Mouse (Mus musculus) monocyte, adult 5-6 weeks (primary cell): Measurements from ENCODE around the gene Clasp1. TPM values are rescaled to one million over a fixed set of nuclear protein-coding genes. Genes with fewer than 3 reads are reported as not detected.

ENCODE experiments used
- total RNA-seq: library from RNA; stranded (forward); fragments of 200-1000, 200-491, 200-594 nt; gene quantifications from 3 replicates; pipeline ENCODE4 v1.2.3, GENCODE M21; 2017

Gene Clasp1
- total RNA-seq, 1 experiment from 2014 or later: 27.5 TPM

Other genes starting within 250 kb of the Clasp1 start
- 0.29 TPM in 1 of 3 replicates, not detected in the others for gene Gm29106, start 212.5 kb upstream of the Clasp1 start, total RNA-seq
- gene Tsn, start 77.3 kb upstream of the Clasp1 start, total RNA-seq: 41.0 to 92.2 TPM (median 71.6 TPM) in 3 replicates
- 40.1 to 43.9 TPM (median 40.5 TPM) in 3 replicates for gene Nifk, start 67.2 kb upstream of the Clasp1 start, total RNA-seq
- not detected in 3 replicates for gene Tfcp2l1, start 238.9 kb downstream of the Clasp1 start, total RNA-seq